22 mouse cellular contexts compared by ENCODE assay signal in the genomic region with DNA sequence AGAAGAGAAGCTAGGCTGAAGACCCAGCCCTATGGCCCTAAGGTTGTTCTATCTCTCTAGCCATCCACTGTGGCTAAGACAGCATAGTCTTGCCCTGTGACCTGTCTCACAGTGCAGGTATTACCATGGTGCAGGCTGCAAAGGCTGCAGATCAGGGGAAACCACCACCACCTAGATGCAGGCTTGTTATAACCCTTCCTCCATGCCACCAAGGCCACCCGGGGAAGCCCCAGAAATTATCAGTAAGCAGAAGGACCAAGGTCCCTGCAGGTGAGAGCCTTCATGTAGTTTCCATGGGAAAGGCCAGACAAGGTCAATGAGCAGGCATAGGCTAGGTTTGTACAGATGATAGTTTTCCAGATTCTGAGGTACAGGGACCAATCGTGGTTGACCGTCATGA. TPM values are rescaled to one million over a fixed set of nuclear protein-coding genes. Genes with fewer than 3 reads are reported as not detected.
DNase-seq lines count a peak whose midpoint lies in the region; ATAC-seq and TF ChIP-seq lines count a peak whose summit lies in the region.
"Had no signal": no experiment of that assay in that cellular context is flagged by ENCODE, and none has a peak within 500 bp of the region (broad histone marks: within the 10 kb centered on the region; RNA-seq: fewer than 3 reads in every experiment).

No protein-coding gene starts in this region.

- no peaks in the 10 kb centered on the region for H3K36me3 ChIP-seq in forebrain, embryonic 10.5 days (replicated peaks)
- H3K36me3 ChIP-seq in forebrain, embryonic 14.5 days (ENCODE audit: control insufficient read depth, insufficient read depth, low read length): no peaks in the 10 kb centered on the region
- H3K36me3 ChIP-seq in midbrain, embryonic 10.5 days: no peaks in the 10 kb centered on the region
- H3K36me3 ChIP-seq in midbrain, embryonic 14.5 days (ENCODE audit: control insufficient read depth, insufficient read depth, low read length): no peaks in the 10 kb centered on the region
- peaks cover 54% of the 10 kb centered on the region for H3K36me3 ChIP-seq in liver, embryonic 13.5 days
- H3K36me3 ChIP-seq in liver, postnatal 0 days (replicated peaks; ENCODE audit: insufficient read depth, low read length): peaks cover 44% of the 10 kb centered on the region
- H3K36me3 ChIP-seq in kidney, embryonic 14.5 days (ENCODE audit: control insufficient read depth, insufficient read depth, low read length): no peaks in the 10 kb centered on the region
- H3K36me3 ChIP-seq: embryonic facial prominence, embryonic 15.5 days; heart, embryonic 13.5 days; hindbrain, embryonic 15.5 days had no signal

- H3K4me3 ChIP-seq in forebrain, embryonic 10.5 days: no peak overlapping the region
- H3K4me3 ChIP-seq in forebrain, embryonic 14.5 days (ENCODE audit: low read depth, low read length): no peak overlapping the region
- H3K4me3 ChIP-seq in midbrain, embryonic 10.5 days: no peak overlapping the region
- H3K4me3 ChIP-seq in midbrain, embryonic 14.5 days (replicated peaks; ENCODE audit: low read depth, low read length): no peak overlapping the region
- no peak overlapping the region for H3K4me3 ChIP-seq in liver, embryonic 13.5 days (replicated peaks)
- no peak overlapping the region for H3K4me3 ChIP-seq in liver, postnatal 0 days (ENCODE audit: low read depth, low read length)
- H3K4me3 ChIP-seq in kidney, embryonic 14.5 days (ENCODE audit: low read length): no peak overlapping the region
- H3K4me3 ChIP-seq: embryonic facial prominence, embryonic 15.5 days; heart, embryonic 13.5 days; hindbrain, embryonic 15.5 days had no signal

- no peaks in the 10 kb centered on the region for H3K27me3 ChIP-seq in forebrain, embryonic 10.5 days (ENCODE audit: poor library complexity, severe bottlenecking)
- H3K27me3 ChIP-seq in forebrain, embryonic 14.5 days (replicated peaks; ENCODE audit: control insufficient read depth, insufficient read depth, low read length): no peaks in the 10 kb centered on the region
- no peaks in the 10 kb centered on the region for H3K27me3 ChIP-seq in midbrain, embryonic 10.5 days (ENCODE audit: low read depth, poor library complexity, severe bottlenecking)
- no peaks in the 10 kb centered on the region for H3K27me3 ChIP-seq in midbrain, embryonic 14.5 days (ENCODE audit: control insufficient read depth, insufficient read depth, low read length)
- no peaks in the 10 kb centered on the region for H3K27me3 ChIP-seq in liver, embryonic 13.5 days
- H3K27me3 ChIP-seq in liver, postnatal 0 days (ENCODE audit: insufficient read depth, low read length): no peaks in the 10 kb centered on the region
- H3K27me3 ChIP-seq in kidney, embryonic 14.5 days (ENCODE audit: control insufficient read depth, insufficient read depth, low read length): no peaks in the 10 kb centered on the region
- H3K27me3 ChIP-seq: embryonic facial prominence, embryonic 15.5 days; heart, embryonic 13.5 days; hindbrain, embryonic 15.5 days had no signal

- peaks cover 18% of the 10 kb centered on the region for H3K4me1 ChIP-seq in forebrain, embryonic 10.5 days
- H3K4me1 ChIP-seq in forebrain, embryonic 14.5 days (ENCODE audit: control insufficient read depth, insufficient read depth, low read length): no peaks in the 10 kb centered on the region
- peaks cover 29% of the 10 kb centered on the region for H3K4me1 ChIP-seq in midbrain, embryonic 10.5 days
- H3K4me1 ChIP-seq in midbrain, embryonic 14.5 days (ENCODE audit: control insufficient read depth, insufficient read depth, low read length): no peaks in the 10 kb centered on the region
- peaks cover 96% of the 10 kb centered on the region for H3K4me1 ChIP-seq in liver, embryonic 13.5 days (replicated peaks)
- peaks cover 45% of the 10 kb centered on the region for H3K4me1 ChIP-seq in liver, postnatal 0 days (ENCODE audit: insufficient read depth)
- peaks cover 5% of the 10 kb centered on the region; the same call in 1 of the 2 replicates for H3K4me1 ChIP-seq in kidney, embryonic 14.5 days (ENCODE audit: control insufficient read depth, insufficient read depth, low read length)
- H3K4me1 ChIP-seq: hindbrain, embryonic 15.5 days had no signal

- 0 out of 2 replicates have a peak overlapping the region, but pooled peaks have one; percentile 8 for H3K27ac ChIP-seq in forebrain, embryonic 10.5 days
- H3K27ac ChIP-seq in forebrain, embryonic 14.5 days (ENCODE audit: low read depth, low read length): no peak overlapping the region
- H3K27ac ChIP-seq in midbrain, embryonic 10.5 days (replicated peaks): peak overlapping the region; percentile 43; the same call in 1 of the 2 replicates
- H3K27ac ChIP-seq in midbrain, embryonic 14.5 days (replicated peaks; ENCODE audit: low read depth, low read length): no peak overlapping the region
- H3K27ac ChIP-seq in liver, embryonic 13.5 days: peak overlapping the region; percentile 98
- peak overlapping the region; percentile 79; the same call in 1 of the 2 replicates for H3K27ac ChIP-seq in liver, postnatal 0 days (ENCODE audit: low read depth)
- H3K27ac ChIP-seq in kidney, embryonic 14.5 days (ENCODE audit: low read depth, low read length): no peak overlapping the region
- H3K27ac ChIP-seq: embryonic facial prominence, embryonic 15.5 days; heart, embryonic 13.5 days; hindbrain, embryonic 15.5 days had no signal

- TF ChIP-seq EP300 in liver, postnatal 0 days (IDR thresholded peaks at IDR 0.05; ENCODE audit: low read depth): no peak

- H3K9ac ChIP-seq in forebrain, embryonic 14.5 days (ENCODE audit: low read length): no peak overlapping the region
- H3K9ac ChIP-seq in midbrain, embryonic 14.5 days (replicated peaks; ENCODE audit: low read length): no peak overlapping the region
- peak overlapping the region; percentile 69 for H3K9ac ChIP-seq in liver, embryonic 13.5 days
- H3K9ac ChIP-seq in liver, postnatal 0 days (replicated peaks): no peak overlapping the region
- no peak overlapping the region for H3K9ac ChIP-seq in kidney, embryonic 14.5 days (ENCODE audit: low read depth, low read length)
- H3K9ac ChIP-seq: embryonic facial prominence, embryonic 15.5 days; heart, embryonic 13.5 days; hindbrain, embryonic 15.5 days had no signal

- DNase-seq in forebrain, embryonic 10.5 days (ENCODE audit: extremely low spot score, low spot score): no peak
- DNase-seq in forebrain, embryonic 14.5 days (ENCODE audit: low spot score): no peak
- DNase-seq in midbrain, embryonic 10.5 days (ENCODE audit: low spot score): no peak
- DNase-seq in midbrain, embryonic 14.5 days: no peak
- no peak for DNase-seq in liver, embryonic 13.5 days
- DNase-seq in liver, postnatal 0 days: no peak
- no peak for DNase-seq in adrenal gland, postnatal 10 days
- DNase-seq: adrenal gland, adult 2 months; adrenal gland, postnatal 36 days; cerebellum, adult 2 months; cerebellum, postnatal 25 days; gastrocnemius, postnatal 10 days; heart, postnatal 36 days had no signal

- H3K9me3 ChIP-seq in forebrain, embryonic 10.5 days: no peaks in the 10 kb centered on the region
- H3K9me3 ChIP-seq in forebrain, embryonic 14.5 days (replicated peaks; ENCODE audit: control insufficient read depth, low read length): no peaks in the 10 kb centered on the region
- 0 out of 2 replicates have a peak, but pooled peaks cover 2% of the 10 kb centered on the region for H3K9me3 ChIP-seq in midbrain, embryonic 10.5 days (replicated peaks)
- no peaks in the 10 kb centered on the region for H3K9me3 ChIP-seq in midbrain, embryonic 14.5 days (ENCODE audit: control insufficient read depth, low read length)
- 0 out of 2 replicates have a peak, but pooled peaks cover 4% of the 10 kb centered on the region for H3K9me3 ChIP-seq in liver, embryonic 13.5 days (replicated peaks)
- H3K9me3 ChIP-seq in liver, postnatal 0 days (ENCODE audit: low read length): peaks cover 5% of the 10 kb centered on the region; the same call in 1 of the 2 replicates
- no peaks in the 10 kb centered on the region for H3K9me3 ChIP-seq in kidney, embryonic 14.5 days (ENCODE audit: control insufficient read depth, low read length)
- H3K9me3 ChIP-seq: embryonic facial prominence, embryonic 15.5 days; heart, embryonic 13.5 days; hindbrain, embryonic 15.5 days had no signal

- TF ChIP-seq CTCF in liver, postnatal 0 days (IDR thresholded peaks at IDR 0.05; ENCODE audit: low read depth): no peak

- no peak for ATAC-seq in forebrain, embryonic 14.5 days
- ATAC-seq in midbrain, embryonic 14.5 days (ENCODE audit: low FRiP score, low TSS enrichment): no peak
- ATAC-seq in liver, embryonic 13.5 days (ENCODE audit: low read depth): no peak
- no peak for ATAC-seq in liver, postnatal 0 days
- no peak for ATAC-seq in kidney, embryonic 14.5 days (ENCODE audit: low FRiP score, low TSS enrichment)
- ATAC-seq: forebrain, embryonic 16.5 days had no signal

- no peak overlapping the region for H3K4me2 ChIP-seq in forebrain, embryonic 14.5 days (ENCODE audit: low read length)
- no peak overlapping the region for H3K4me2 ChIP-seq in midbrain, embryonic 14.5 days (ENCODE audit: low read length)
- H3K4me2 ChIP-seq in liver, embryonic 13.5 days: no peak overlapping the region
- no peak overlapping the region for H3K4me2 ChIP-seq in liver, postnatal 0 days (ENCODE audit: low read depth, low read length)
- H3K4me2 ChIP-seq in kidney, embryonic 14.5 days (replicated peaks; ENCODE audit: low read depth, low read length): no peak overlapping the region
- H3K4me2 ChIP-seq: embryonic facial prominence, embryonic 15.5 days; heart, embryonic 13.5 days; hindbrain, embryonic 15.5 days had no signal

- 92% methylated on average over 3 of the region's 3 CpGs for WGBS in forebrain, embryonic 10.5 days
- WGBS in forebrain, embryonic 14.5 days: 93% methylated on average over 3 of the region's 3 CpGs
- 95% methylated on average over 3 of the region's 3 CpGs for WGBS in midbrain, embryonic 10.5 days
- 95% methylated on average over 3 of the region's 3 CpGs for WGBS in midbrain, embryonic 14.5 days
- 77% methylated on average over 3 of the region's 3 CpGs for WGBS in liver, embryonic 13.5 days (ENCODE audit: insufficient replicate concordance)
- 79% methylated on average over 3 of the region's 3 CpGs for WGBS in liver, postnatal 0 days (ENCODE audit: insufficient replicate concordance)
- WGBS in kidney, embryonic 14.5 days: 98% methylated on average over 3 of the region's 3 CpGs

RNA-seq across cellular contexts. Expression of a gene that starts 14.5 kb away (rescaled TPM):
- polyA plus RNA-seq in forebrain, embryonic 10.5 days (2016; fragmentation: Nextera tagmentation; extraction: Ambion mirVana): 0.68 and 0.93 TPM in 2 replicates
- not detected in 2 replicates for polyA plus RNA-seq in forebrain, embryonic 14.5 days (2014; fragmentation: Nextera tagmentation; extraction: Ambion mirVana)
- 0.67 and 0.99 TPM in 2 replicates for polyA plus RNA-seq in midbrain, embryonic 10.5 days (2016; fragmentation: Nextera tagmentation; extraction: Ambion mirVana)
- not detected in 2 replicates for polyA plus RNA-seq in midbrain, embryonic 14.5 days (2014; fragmentation: Nextera tagmentation; extraction: Ambion mirVana)
- polyA plus RNA-seq in liver, embryonic 13.5 days (2015; fragmentation: Nextera tagmentation; extraction: Ambion mirVana): 49.5 and 51.7 TPM in 2 replicates
- polyA plus RNA-seq in liver, postnatal 0 days (2015; fragmentation: Nextera tagmentation; extraction: Ambion mirVana): 17.2 and 20.0 TPM in 2 replicates
- 0.42 and 0.47 TPM in 2 replicates for polyA plus RNA-seq in kidney, embryonic 14.5 days (2014; fragmentation: Nextera tagmentation; extraction: Ambion mirVana)
- 10 to 100 TPM in 1 of 2 experiments, 1 to 10 TPM in 1; 8.1 to 12.7 TPM for total RNA-seq in adrenal gland, postnatal 10 days (2021)

RNA-seq across cellular contexts. Expression of a gene that starts 14.9 kb away (rescaled TPM):
- 36.1 and 36.3 TPM in 2 replicates for polyA plus RNA-seq in forebrain, embryonic 10.5 days (2016; fragmentation: Nextera tagmentation; extraction: Ambion mirVana)
- polyA plus RNA-seq in forebrain, embryonic 14.5 days (2014; fragmentation: Nextera tagmentation; extraction: Ambion mirVana): 40.3 and 45.9 TPM in 2 replicates
- 45.9 and 46.8 TPM in 2 replicates for polyA plus RNA-seq in midbrain, embryonic 10.5 days (2016; fragmentation: Nextera tagmentation; extraction: Ambion mirVana)
- polyA plus RNA-seq in midbrain, embryonic 14.5 days (2014; fragmentation: Nextera tagmentation; extraction: Ambion mirVana): 52.1 and 53.2 TPM in 2 replicates
- polyA plus RNA-seq in liver, embryonic 13.5 days (2015; fragmentation: Nextera tagmentation; extraction: Ambion mirVana): 9.0 and 9.2 TPM in 2 replicates
- 5.9 and 6.5 TPM in 2 replicates for polyA plus RNA-seq in liver, postnatal 0 days (2015; fragmentation: Nextera tagmentation; extraction: Ambion mirVana)
- polyA plus RNA-seq in kidney, embryonic 14.5 days (2014; fragmentation: Nextera tagmentation; extraction: Ambion mirVana): 37.6 and 39.1 TPM in 2 replicates
- total RNA-seq in adrenal gland, postnatal 10 days (2021): 10 to 100 TPM; 37.8 to 44.3 TPM

RNA-seq across cellular contexts. Expression of a gene that starts 44.5 kb away (rescaled TPM):
- polyA plus RNA-seq in forebrain, embryonic 10.5 days (2016; fragmentation: Nextera tagmentation; extraction: Ambion mirVana): 0.09 and 0.14 TPM in 2 replicates
- 0.13 and 0.37 TPM in 2 replicates for polyA plus RNA-seq in forebrain, embryonic 14.5 days (2014; fragmentation: Nextera tagmentation; extraction: Ambion mirVana)
- polyA plus RNA-seq in midbrain, embryonic 10.5 days (2016; fragmentation: Nextera tagmentation; extraction: Ambion mirVana): 0.20 and 0.35 TPM in 2 replicates
- polyA plus RNA-seq in midbrain, embryonic 14.5 days (2014; fragmentation: Nextera tagmentation; extraction: Ambion mirVana): 0.50 and 0.53 TPM in 2 replicates
- 2.4 TPM in 2 replicates for polyA plus RNA-seq in liver, embryonic 13.5 days (2015; fragmentation: Nextera tagmentation; extraction: Ambion mirVana)
- 0.80 and 0.98 TPM in 2 replicates for polyA plus RNA-seq in liver, postnatal 0 days (2015; fragmentation: Nextera tagmentation; extraction: Ambion mirVana)
- not detected in 2 replicates for polyA plus RNA-seq in kidney, embryonic 14.5 days (2014; fragmentation: Nextera tagmentation; extraction: Ambion mirVana)
- under 1 TPM; 0.24 to 0.45 TPM for total RNA-seq in adrenal gland, postnatal 10 days (2021)

RNA-seq across cellular contexts. Expression of a gene that starts 46.9 kb away (rescaled TPM):
- polyA plus RNA-seq in forebrain, embryonic 10.5 days (2016; fragmentation: Nextera tagmentation; extraction: Ambion mirVana): 272 and 295 TPM in 2 replicates
- polyA plus RNA-seq in forebrain, embryonic 14.5 days (2014; fragmentation: Nextera tagmentation; extraction: Ambion mirVana): 73.0 and 86.0 TPM in 2 replicates
- 690 and 827 TPM in 2 replicates for polyA plus RNA-seq in midbrain, embryonic 10.5 days (2016; fragmentation: Nextera tagmentation; extraction: Ambion mirVana)
- 111 and 123 TPM in 2 replicates for polyA plus RNA-seq in midbrain, embryonic 14.5 days (2014; fragmentation: Nextera tagmentation; extraction: Ambion mirVana)
- polyA plus RNA-seq in liver, embryonic 13.5 days (2015; fragmentation: Nextera tagmentation; extraction: Ambion mirVana): 0.08 and 0.23 TPM in 2 replicates
- 0.15 and 0.21 TPM in 2 replicates for polyA plus RNA-seq in liver, postnatal 0 days (2015; fragmentation: Nextera tagmentation; extraction: Ambion mirVana)
- 8.1 and 15.5 TPM in 2 replicates for polyA plus RNA-seq in kidney, embryonic 14.5 days (2014; fragmentation: Nextera tagmentation; extraction: Ambion mirVana)
- under 1 TPM in 1 of 2 experiments, not detected in 1; 0.76 TPM for total RNA-seq in adrenal gland, postnatal 10 days (2021)
- total RNA-seq: adrenal gland, adult 2 months; adrenal gland, postnatal 36 days; heart, adult 8-10 months; heart, postnatal 36 days had no signal
- polyA plus RNA-seq: adrenal gland, adult 2 months; C2C12; erythroblast, embryonic 14.5 days; heart, postnatal 0 days had no signal

RNA-seq across cellular contexts. Expression of a gene that starts 50.1 kb away (rescaled TPM):
- polyA plus RNA-seq in forebrain, embryonic 10.5 days (2016; fragmentation: Nextera tagmentation; extraction: Ambion mirVana): 46.8 and 51.8 TPM in 2 replicates
- 34.6 and 38.9 TPM in 2 replicates for polyA plus RNA-seq in forebrain, embryonic 14.5 days (2014; fragmentation: Nextera tagmentation; extraction: Ambion mirVana)
- 47.6 and 48.6 TPM in 2 replicates for polyA plus RNA-seq in midbrain, embryonic 10.5 days (2016; fragmentation: Nextera tagmentation; extraction: Ambion mirVana)
- polyA plus RNA-seq in midbrain, embryonic 14.5 days (2014; fragmentation: Nextera tagmentation; extraction: Ambion mirVana): 30.6 and 38.8 TPM in 2 replicates
- polyA plus RNA-seq in liver, embryonic 13.5 days (2015; fragmentation: Nextera tagmentation; extraction: Ambion mirVana): 23.9 and 27.0 TPM in 2 replicates
- polyA plus RNA-seq in liver, postnatal 0 days (2015; fragmentation: Nextera tagmentation; extraction: Ambion mirVana): 10.9 and 11.4 TPM in 2 replicates
- 34.9 and 43.9 TPM in 2 replicates for polyA plus RNA-seq in kidney, embryonic 14.5 days (2014; fragmentation: Nextera tagmentation; extraction: Ambion mirVana)
- total RNA-seq in adrenal gland, postnatal 10 days (2021): 10 to 100 TPM; 23.1 to 35.2 TPM

Comparison
In these comparisons a context has a peak if more than half of its experiments do, and no peak if none do; other contexts are left out.
1. H3K27ac ChIP-seq: peak in forebrain, embryonic 10.5 days (single experiment), midbrain, embryonic 10.5 days (single experiment), liver, embryonic 13.5 days (single experiment) and liver, postnatal 0 days (single experiment); none in forebrain, embryonic 14.5 days (single experiment), midbrain, embryonic 14.5 days (single experiment) and kidney, embryonic 14.5 days (single experiment).